Mouse (Mus musculus) hindbrain, embryonic 11.5 days (tissue): ENCODE data around the gene Ube2o. TPM values are rescaled to one million over a fixed set of nuclear protein-coding genes. Genes with fewer than 3 reads are reported as not detected.

Source experiments
- ATAC-seq: fragments of 200-750 bp; cut with Nextera tagmentation; 2 replicates; pipeline ENCODE4 v1.8.0; 2017; ENCODE audit warnings: mild to moderate bottlenecking, moderate TSS enrichment, moderate library complexity; ENCODE audit not compliant: low FRiP score
- DNase-seq: peaks from one replicate; pipeline ENCODE4 v3.0.0-alpha.2; 2015; ENCODE audit warnings: low spot score
- H3K27ac ChIP-seq: fragments of 300-500 bp; sonication (generic); 2 replicates; pipeline ENCODE4 v1.5.1; 2014; ENCODE audit warnings: mild to moderate bottlenecking, low read depth, low read length
- H3K27me3 ChIP-seq: fragments of 300-500 bp; sonication (generic); 2 replicates; pipeline ENCODE4 v1.6.1; 2014; ENCODE audit warnings: mild to moderate bottlenecking, low read length, moderate library complexity, mixed read lengths; ENCODE audit not compliant: control insufficient read depth, insufficient read depth
- H3K36me3 ChIP-seq: fragments of 300-500 bp; sonication (generic); 2 replicates; pipeline ENCODE4 v1.6.1; 2014; ENCODE audit warnings: mild to moderate bottlenecking, low read length, moderate library complexity, mixed read lengths; ENCODE audit not compliant: control insufficient read depth, insufficient read depth
- H3K4me1 ChIP-seq: fragments of 300-500 bp; sonication (generic); replicated peaks from 2 replicates; pipeline ENCODE4 v1.6.1; 2014; ENCODE audit warnings: low read length, mixed read lengths; ENCODE audit not compliant: control insufficient read depth, insufficient read depth
- H3K4me2 ChIP-seq: fragments of 300-500 bp; sonication (generic); replicated peaks from 2 replicates; pipeline ENCODE4 v1.6.1; 2014; ENCODE audit warnings: mild to moderate bottlenecking, low read depth, low read length
- H3K4me3 ChIP-seq: fragments of 300-500 bp; sonication (generic); 2 replicates; pipeline ENCODE4 v1.5.1; 2014; ENCODE audit warnings: low read depth, low read length
- H3K9ac ChIP-seq: fragments of 300-500 bp; sonication (generic); 2 replicates; pipeline ENCODE4 v1.6.1; 2014; ENCODE audit warnings: low read depth, low read length
- H3K9me3 ChIP-seq: fragments of 300-500 bp; sonication (generic); 2 replicates; pipeline ENCODE4 v1.6.1; 2016; ENCODE audit warnings: low read length; ENCODE audit not compliant: control insufficient read depth
- WGBS: fragments of 180-500 bp; shearing (Covaris S2); extraction: QIAGEN DNeasy Blood & Tissue Kit; methylation state at CpG from one replicate; pipeline ENCODE4 v1.1.7; 2014; 5-methylcytosine and 5-hydroxymethylcytosine counted together
- polyA plus RNA-seq: library from polyadenylated mRNA; unstranded; fragments of >200 nt; fragmentation: Nextera tagmentation; extraction: Ambion mirVana; gene quantifications from 2 replicates; pipeline ENCODE4 v1.2.1, GENCODE M21; 2014

Ube2o gene
- polyA plus RNA-seq = 17.5 and 18.8 TPM in 2 replicates

- Histone ChIP-seq H3K9ac (peak within 1 kb of the TSS; percentile 97), H3K4me2 (peak within 1 kb of the TSS; percentile 79), H3K9me3 (no peaks in the 10 kb centered on the region), H3K4me3 (peak within 1 kb of the TSS; percentile 97), H3K27me3 (no peaks in the 10 kb centered on the region), H3K27ac (peak within 1 kb of the TSS; percentile 89), H3K36me3 (no peaks in the 10 kb centered on the region), H3K4me1 (no peaks in the 10 kb centered on the region; the same call in 1 of the 2 replicates)
- peak; percentile 86 for ATAC-seq
- peak; percentile 94 for DNase-seq
- 1% methylated on average over 35 of the region's 51 CpGs for WGBS
These were observed at the start of gene Ube2o for GRCm38 (mm10) chr11:116581376-116581814. TSS of gene Ube2o (minus strand) at chr11:116581447.

- ATAC-seq (no peak), DNase-seq (no peak)
- Histone ChIP-seq H3K36me3 (no peaks in the 10 kb centered on the region), H3K9ac (no peak overlapping the region), H3K9me3 (no peaks in the 10 kb centered on the region), H3K4me2 (no peak overlapping the region), H3K27me3 (no peaks in the 10 kb centered on the region), H3K27ac (no peak overlapping the region), H3K4me1 (no peaks in the 10 kb centered on the region), H3K4me3 (no peak overlapping the region)
- WGBS = 56% methylated on average over 12 of the region's 12 CpGs
These were observed 49.1 kb upstream of the Ube2o start for GRCm38 (mm10) chr11:116630171-116630965.

- H3K27ac ChIP-seq = no peak overlapping the region
- no peak overlapping the region for H3K4me2 ChIP-seq
- H3K9me3 ChIP-seq = no peaks in the 10 kb centered on the region
- H3K27me3 ChIP-seq = peaks cover 1% of the 10 kb centered on the region
- no peaks in the 10 kb centered on the region for H3K4me1 ChIP-seq
- no peaks in the 10 kb centered on the region for H3K36me3 ChIP-seq
- 87% methylated on average over 6 of the region's 6 CpGs for WGBS
- no peak overlapping the region for H3K9ac ChIP-seq
- H3K4me3 ChIP-seq = no peak overlapping the region
- DNase-seq (no peak), ATAC-seq (no peak)
These were observed 48.2 kb upstream of the Ube2o start for GRCm38 (mm10) chr11:116629472-116629871.

- no peaks in the 10 kb centered on the region for H3K36me3 ChIP-seq
- ATAC-seq (0 out of 2 replicates have a peak, but pooled peaks have one; percentile 30), DNase-seq (peak; percentile 95)
- H3K9me3 ChIP-seq = no peaks in the 10 kb centered on the region
- H3K4me2 ChIP-seq = no peak overlapping the region
- 59% methylated on average over 9 of the region's 9 CpGs for WGBS
- H3K27ac ChIP-seq = no peak overlapping the region
- peaks cover 9% of the 10 kb centered on the region for H3K27me3 ChIP-seq
- H3K9ac ChIP-seq = no peak overlapping the region
- H3K4me1 ChIP-seq = peaks cover 4% of the 10 kb centered on the region
- no peak overlapping the region for H3K4me3 ChIP-seq
These were observed 47.5 kb upstream of the Ube2o start for GRCm38 (mm10) chr11:116628712-116629111.

- H3K27ac ChIP-seq = no peak overlapping the region
- H3K9ac ChIP-seq = no peak overlapping the region
- peaks cover 4% of the 10 kb centered on the region for H3K4me1 ChIP-seq
- H3K4me3 ChIP-seq = no peak overlapping the region
- DNase-seq = no peak
- H3K4me2 ChIP-seq = no peak overlapping the region
- no peak for ATAC-seq
- peaks cover 18% of the 10 kb centered on the region for H3K27me3 ChIP-seq
- H3K9me3 ChIP-seq = no peaks in the 10 kb centered on the region
- WGBS = 41% methylated on average over 10 of the region's 10 CpGs
- H3K36me3 ChIP-seq = no peaks in the 10 kb centered on the region
These were observed 46.1 kb upstream of the Ube2o start for GRCm38 (mm10) chr11:116627072-116628020.

GRCm38 (mm10) chr11:116626299-116627071 is 45.2 kb upstream of the Ube2o start, which contains the start of gene Rhbdf2:
TSS of gene Rhbdf2 (minus strand) at chr11:116627019.
- no peak within 1 kb of the TSS for H3K4me3 ChIP-seq
- ATAC-seq = no peak
- WGBS = 74% methylated on average over 10 of the region's 10 CpGs
- no peak for DNase-seq
- peaks cover 18% of the 10 kb centered on the region for H3K27me3 ChIP-seq
- no peaks in the 10 kb centered on the region for H3K9me3 ChIP-seq
- no peak within 1 kb of the TSS for H3K9ac ChIP-seq
- no peak within 1 kb of the TSS for H3K27ac ChIP-seq
- no peak within 1 kb of the TSS for H3K4me2 ChIP-seq
- H3K36me3 ChIP-seq = no peaks in the 10 kb centered on the region
- H3K4me1 ChIP-seq = peaks cover 4% of the 10 kb centered on the region

GRCm38 (mm10) chr11:116625081-116626000 is 44.1 kb upstream of the Ube2o start:
- no peaks in the 10 kb centered on the region for H3K36me3 ChIP-seq
- no peaks in the 10 kb centered on the region for H3K9me3 ChIP-seq
- H3K4me2 ChIP-seq = no peak overlapping the region
- DNase-seq (peak; percentile 74), ATAC-seq (no peak)
- H3K9ac ChIP-seq = no peak overlapping the region
- no peak overlapping the region for H3K4me3 ChIP-seq
- H3K27ac ChIP-seq = no peak overlapping the region
- WGBS = 75% methylated on average over 17 of the region's 17 CpGs
- peaks cover 4% of the 10 kb centered on the region for H3K4me1 ChIP-seq
- H3K27me3 ChIP-seq = peaks cover 18% of the 10 kb centered on the region
